Mouse (Mus musculus): Measurements from ENCODE around the gene 3110082I17Rik. TPM values are rescaled to one million over a fixed set of nuclear protein-coding genes. Genes with fewer than 3 reads are reported as not detected.

3110082I17Rik gene
- polyA plus RNA-seq, 1 experiment: 0.97 TPM

DNA sequence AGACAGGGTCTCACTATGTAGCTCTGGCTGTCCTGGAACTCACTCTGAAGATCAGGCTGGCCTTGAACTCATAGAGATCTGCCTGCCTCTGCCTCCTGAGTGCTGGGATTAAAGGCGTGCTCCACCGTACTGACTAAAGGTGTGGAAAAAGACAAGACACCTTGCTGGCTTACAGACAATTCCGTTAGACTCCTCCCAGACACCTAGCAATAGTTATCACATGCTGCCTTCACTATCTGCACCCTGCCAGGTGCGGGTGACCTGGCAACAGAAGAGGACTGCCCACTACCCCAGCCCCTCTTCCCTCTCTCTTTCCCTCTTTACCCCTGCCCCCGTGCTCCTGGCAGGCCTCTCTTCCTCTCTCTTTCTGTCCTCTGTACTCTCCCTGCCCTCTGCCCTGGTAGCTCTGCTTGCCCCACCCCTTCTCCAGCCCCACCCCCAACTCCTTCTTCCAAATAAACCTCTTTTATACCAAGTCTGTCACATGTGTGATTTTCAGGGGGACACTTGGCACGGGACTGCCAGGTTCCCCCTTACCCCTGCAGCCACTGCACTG lies 86.4 kb downstream of the 3110082I17Rik start:
- Histone ChIP-seq H3K36me3 (ENCODE audit: control insufficient read depth) (peaks cover 10% of the 10 kb centered on the region), H3K4me3 (replicated peaks) (no peak overlapping the region), H3K27me3 (ENCODE audit: control insufficient read depth) (no peaks in the 10 kb centered on the region), H3K4me1 (ENCODE audit: control insufficient read depth) (peaks cover 94% of the 10 kb centered on the region), H3K9me3 (ENCODE audit: control insufficient read depth, low read length) (no peaks in the 10 kb centered on the region)
- TF ChIP-seq GATA1 (IDR thresholded peaks at IDR 0.05; ENCODE audit: low read length) (no peak), TAL1 (IDR thresholded peaks at IDR 0.05; ENCODE audit: low read length) (no peak)

DNA sequence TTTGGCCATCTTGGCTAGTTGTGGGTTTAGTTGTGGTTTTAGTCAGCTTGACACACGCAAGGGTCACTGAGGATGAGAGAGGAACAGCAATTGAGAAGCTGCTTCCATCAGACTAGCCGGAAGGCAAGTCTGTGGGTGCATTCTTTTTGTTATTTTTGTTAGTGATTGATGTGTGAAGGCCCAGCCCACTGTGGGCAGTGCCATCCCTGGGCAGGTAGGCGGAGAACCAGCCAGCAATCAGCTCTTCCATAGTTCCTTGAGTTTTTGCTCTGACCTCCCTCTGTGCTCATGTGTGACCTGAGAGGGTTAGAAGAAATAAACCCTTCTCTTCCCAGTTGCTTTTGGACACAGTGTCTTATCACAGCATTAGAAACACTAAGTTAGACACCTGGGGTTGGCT lies 87.2 kb downstream of the 3110082I17Rik start:
- Histone ChIP-seq H3K4me1 (ENCODE audit: control insufficient read depth) (peaks cover 92% of the 10 kb centered on the region), H3K9me3 (ENCODE audit: control insufficient read depth, low read length) (no peaks in the 10 kb centered on the region), H3K27me3 (ENCODE audit: control insufficient read depth) (no peaks in the 10 kb centered on the region), H3K4me3 (replicated peaks) (no peak overlapping the region), H3K36me3 (ENCODE audit: control insufficient read depth) (peaks cover 15% of the 10 kb centered on the region)
- TF ChIP-seq GATA1 (IDR thresholded peaks at IDR 0.05; ENCODE audit: low read length) (no peak), TAL1 (IDR thresholded peaks at IDR 0.05; ENCODE audit: low read length) (no peak)

DNA sequence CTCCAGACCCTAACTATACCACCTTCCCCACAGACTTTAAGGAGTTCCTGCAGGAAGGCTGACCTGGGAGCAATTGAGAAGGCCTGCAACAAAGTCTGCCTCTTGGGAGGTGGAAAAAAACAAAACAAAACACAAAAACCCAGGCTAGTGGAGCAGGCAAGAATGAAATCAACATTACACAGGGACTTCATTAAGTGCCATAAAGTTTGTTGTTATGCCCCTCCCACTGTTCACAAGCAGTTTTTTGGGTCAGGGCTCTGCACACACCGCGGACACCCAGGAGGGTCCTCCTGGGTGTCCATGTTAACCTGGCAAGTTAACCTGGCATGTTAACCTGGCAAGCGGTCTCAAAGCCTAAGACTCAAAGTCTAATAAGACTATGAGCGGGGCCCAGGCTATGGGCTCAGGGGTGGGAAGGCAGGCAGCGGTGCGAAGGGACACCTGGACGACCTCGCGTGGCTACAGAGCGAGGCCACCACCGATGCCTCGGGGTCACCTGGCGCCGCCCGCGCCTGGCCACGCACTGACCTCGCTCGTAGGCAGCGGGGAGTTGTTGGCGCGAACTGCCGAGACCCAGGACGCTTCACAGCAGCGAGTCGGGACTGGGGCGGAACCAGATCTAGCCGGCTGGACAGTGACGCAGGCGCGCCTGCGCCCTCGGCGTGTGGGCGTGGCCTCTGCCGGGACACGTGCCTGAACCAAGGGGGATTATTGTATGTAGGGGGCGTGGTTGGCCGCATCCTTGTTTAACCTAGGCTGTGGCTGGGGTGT lies 88.5 kb downstream of the 3110082I17Rik start:
- Histone ChIP-seq H3K36me3 (ENCODE audit: control insufficient read depth) (peaks cover 14% of the 10 kb centered on the region), H3K27me3 (ENCODE audit: control insufficient read depth) (no peaks in the 10 kb centered on the region), H3K9me3 (ENCODE audit: control insufficient read depth, low read length) (no peaks in the 10 kb centered on the region), H3K4me1 (ENCODE audit: control insufficient read depth) (peaks cover 92% of the 10 kb centered on the region), H3K4me3 (replicated peaks) (peak overlapping the region; percentile 72)
- TF ChIP-seq TAL1 (IDR thresholded peaks at IDR 0.05; ENCODE audit: low read length) (no peak), GATA1 (IDR thresholded peaks at IDR 0.05; ENCODE audit: low read length) (no peak)

DNA sequence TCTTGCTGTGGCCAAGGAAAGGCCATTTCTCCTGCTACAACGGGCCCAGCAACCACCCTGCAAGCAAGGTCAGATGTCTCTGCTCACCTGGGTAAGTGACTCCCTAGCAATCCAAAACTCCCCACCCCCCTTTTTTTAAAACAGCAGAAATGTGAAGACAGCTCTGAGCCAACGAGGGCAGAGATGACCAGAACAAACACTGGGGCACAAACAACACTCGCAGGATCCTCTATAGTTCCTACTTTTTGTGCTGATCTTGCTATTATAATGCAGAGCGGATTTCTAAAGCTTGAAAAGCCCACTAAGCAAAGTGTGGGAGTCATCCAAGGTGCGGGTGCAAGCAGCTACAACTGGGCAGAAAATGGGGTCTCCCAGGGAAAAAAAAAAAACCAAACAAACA lies 89.2 kb downstream of the 3110082I17Rik start:
- H3K27me3 ChIP-seq (ENCODE audit: control insufficient read depth): no peaks in the 10 kb centered on the region
- H3K36me3 ChIP-seq (ENCODE audit: control insufficient read depth): peaks cover 14% of the 10 kb centered on the region
- TF ChIP-seq GATA1 (IDR thresholded peaks at IDR 0.05; ENCODE audit: low read length) (no peak), TAL1 (IDR thresholded peaks at IDR 0.05; ENCODE audit: low read length) (no peak)
- H3K4me3 ChIP-seq (replicated peaks): peak overlapping the region; percentile 72
- peaks cover 91% of the 10 kb centered on the region for H3K4me1 ChIP-seq (ENCODE audit: control insufficient read depth)
- no peaks in the 10 kb centered on the region for H3K9me3 ChIP-seq (ENCODE audit: control insufficient read depth, low read length)

DNA sequence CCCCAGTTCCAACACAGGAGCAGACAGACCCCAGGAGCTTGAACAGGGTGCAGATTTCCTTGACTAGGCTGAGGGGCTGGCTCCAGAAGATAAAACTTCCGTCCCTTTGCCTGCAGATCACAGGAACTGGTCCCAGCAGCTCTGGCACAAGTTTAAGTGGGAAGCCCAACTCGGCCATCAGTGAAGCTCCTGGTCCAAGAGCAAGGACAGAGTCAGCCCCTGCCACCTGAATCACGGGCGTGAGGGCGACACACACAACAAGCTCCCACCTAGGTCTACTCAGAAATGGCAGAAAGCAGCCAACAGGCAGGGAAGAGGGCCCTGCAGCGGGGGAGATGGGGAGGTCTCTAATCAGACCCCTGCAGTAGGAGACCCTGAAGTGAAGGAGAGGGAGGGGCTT lies 90.0 kb downstream of the 3110082I17Rik start:
- Histone ChIP-seq H3K27me3 (ENCODE audit: control insufficient read depth) (no peaks in the 10 kb centered on the region), H3K36me3 (ENCODE audit: control insufficient read depth) (peaks cover 14% of the 10 kb centered on the region), H3K9me3 (ENCODE audit: control insufficient read depth, low read length) (no peaks in the 10 kb centered on the region), H3K4me3 (replicated peaks) (no peak overlapping the region), H3K4me1 (ENCODE audit: control insufficient read depth) (peaks cover 89% of the 10 kb centered on the region)
- TF ChIP-seq GATA1 (IDR thresholded peaks at IDR 0.05; ENCODE audit: low read length) (no peak), TAL1 (IDR thresholded peaks at IDR 0.05; ENCODE audit: low read length) (no peak)

DNA sequence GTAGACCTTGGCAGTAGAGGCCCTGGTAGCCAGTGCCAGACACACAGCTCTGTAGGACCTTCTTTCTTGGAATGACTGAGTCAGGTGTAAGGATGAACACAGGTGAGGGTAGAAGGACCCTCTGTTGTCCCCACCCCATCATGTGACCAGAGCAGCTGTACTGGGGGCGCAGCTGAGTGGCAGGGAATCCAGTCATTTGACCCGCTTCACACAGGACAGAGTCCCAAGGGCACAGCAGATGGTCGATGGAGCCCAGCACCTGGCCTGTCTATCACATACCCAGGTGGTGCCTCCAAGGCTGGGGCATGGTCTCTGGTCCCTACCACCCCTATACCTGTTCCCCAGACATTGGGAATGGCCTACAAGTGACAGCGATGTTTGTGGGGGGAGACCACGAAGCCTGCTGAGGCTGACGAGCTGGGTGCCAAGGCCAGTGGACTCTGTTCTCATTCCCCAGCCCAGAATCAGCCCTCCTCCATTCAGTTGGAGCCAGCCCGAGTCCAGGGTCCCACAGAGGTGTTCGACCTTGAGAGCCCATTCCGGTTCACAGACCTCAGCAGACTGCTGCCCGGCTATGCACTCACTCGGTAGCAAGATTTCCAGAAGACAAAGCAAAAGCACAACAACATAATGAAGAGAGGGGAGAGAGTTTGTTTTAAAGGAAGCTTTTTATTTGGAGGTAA lies 91.5 kb downstream of the 3110082I17Rik start:
- TF ChIP-seq TAL1 (IDR thresholded peaks at IDR 0.05; ENCODE audit: low read length) (no peak), GATA1 (IDR thresholded peaks at IDR 0.05; ENCODE audit: low read length) (no peak)
- H3K36me3 ChIP-seq (ENCODE audit: control insufficient read depth): peaks cover 14% of the 10 kb centered on the region
- H3K4me3 ChIP-seq (replicated peaks): no peak overlapping the region
- H3K4me1 ChIP-seq (ENCODE audit: control insufficient read depth): peaks cover 89% of the 10 kb centered on the region
- no peaks in the 10 kb centered on the region for H3K9me3 ChIP-seq (ENCODE audit: control insufficient read depth, low read length)
- H3K27me3 ChIP-seq (ENCODE audit: control insufficient read depth): no peaks in the 10 kb centered on the region

DNA sequence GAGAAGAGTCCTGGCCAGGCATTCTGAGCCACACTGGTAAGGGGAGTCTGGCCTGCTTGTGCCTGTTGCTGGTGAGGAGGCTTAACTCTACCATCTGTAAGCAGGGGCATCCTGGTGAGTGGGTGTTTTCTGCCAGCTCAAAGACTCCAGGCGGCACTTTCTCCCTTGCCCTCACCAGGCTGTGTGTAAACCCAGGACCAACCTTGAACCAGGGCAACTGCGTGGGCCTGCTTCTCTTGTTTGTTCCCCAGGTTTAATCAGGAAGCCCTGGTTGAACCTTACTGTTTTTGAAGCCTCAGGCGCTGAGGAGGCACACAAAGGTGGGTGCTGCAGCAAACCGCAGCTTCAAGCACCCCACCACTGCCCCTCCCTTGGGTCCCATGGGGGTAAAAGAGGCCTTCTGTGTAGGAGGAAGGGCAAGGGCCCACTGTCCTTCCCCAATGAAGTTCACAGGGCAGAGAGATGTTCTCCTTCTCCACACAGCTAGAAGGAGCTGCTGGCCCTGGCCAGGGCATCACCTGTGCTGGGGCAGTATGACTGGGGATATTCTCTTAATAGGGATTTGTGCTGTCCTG lies 92.4 kb downstream of the 3110082I17Rik start:
- Histone ChIP-seq H3K36me3 (ENCODE audit: control insufficient read depth) (peaks cover 17% of the 10 kb centered on the region), H3K27me3 (ENCODE audit: control insufficient read depth) (no peaks in the 10 kb centered on the region), H3K4me1 (ENCODE audit: control insufficient read depth) (peaks cover 85% of the 10 kb centered on the region), H3K4me3 (replicated peaks) (no peak overlapping the region), H3K9me3 (ENCODE audit: control insufficient read depth, low read length) (no peaks in the 10 kb centered on the region)
- TF ChIP-seq GATA1 (IDR thresholded peaks at IDR 0.05; ENCODE audit: low read length) (no peak), TAL1 (IDR thresholded peaks at IDR 0.05; ENCODE audit: low read length) (no peak)

DNA sequence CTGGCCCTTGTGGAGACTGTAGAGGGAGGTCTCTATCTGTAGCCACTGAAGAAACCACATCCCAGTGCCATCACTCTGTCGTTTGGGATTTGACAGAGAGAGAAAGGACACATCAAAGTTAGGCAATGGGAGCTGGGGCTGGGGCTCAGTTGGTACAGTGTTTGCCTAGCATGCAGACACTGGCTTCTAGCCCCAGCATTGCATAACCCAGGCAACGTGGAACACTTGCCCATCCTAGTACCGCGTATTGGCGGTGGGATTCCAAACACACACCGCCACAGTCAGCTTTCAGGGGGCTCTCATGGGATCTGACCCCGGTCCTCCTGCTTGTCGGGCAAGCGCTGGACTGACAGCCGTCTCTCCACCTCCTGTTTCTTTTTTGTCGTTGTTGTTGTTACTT lies 93.8 kb downstream of the 3110082I17Rik start:
- Histone ChIP-seq H3K9me3 (ENCODE audit: control insufficient read depth, low read length) (no peaks in the 10 kb centered on the region), H3K36me3 (ENCODE audit: control insufficient read depth) (peaks cover 24% of the 10 kb centered on the region), H3K27me3 (ENCODE audit: control insufficient read depth) (no peaks in the 10 kb centered on the region), H3K4me1 (ENCODE audit: control insufficient read depth) (peaks cover 72% of the 10 kb centered on the region), H3K4me3 (replicated peaks) (no peak overlapping the region)
- TF ChIP-seq GATA1 (IDR thresholded peaks at IDR 0.05; ENCODE audit: low read length) (no peak), TAL1 (IDR thresholded peaks at IDR 0.05; ENCODE audit: low read length) (no peak)

DNA sequence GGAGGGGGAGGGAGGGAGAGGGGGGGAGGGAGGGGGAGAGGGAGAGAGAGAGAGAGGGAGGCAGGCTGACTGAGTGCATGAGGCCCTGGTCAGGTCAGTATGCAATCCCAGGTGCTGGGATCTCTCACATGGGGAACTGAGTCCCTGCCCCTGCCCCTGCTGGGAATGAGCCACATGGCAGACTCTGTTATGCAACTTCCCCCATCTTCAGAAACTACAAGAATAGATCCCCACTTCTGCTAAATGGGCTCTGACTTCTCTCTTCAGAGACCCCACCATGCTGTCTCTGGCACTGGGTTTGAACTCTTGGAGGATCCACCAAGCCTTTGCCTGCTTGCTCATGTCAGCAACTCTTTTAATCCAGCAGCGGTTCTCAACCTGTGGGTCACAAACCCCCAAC lies 94.5 kb downstream of the 3110082I17Rik start:
- H3K36me3 ChIP-seq (ENCODE audit: control insufficient read depth): peaks cover 27% of the 10 kb centered on the region
- no peak overlapping the region for H3K4me3 ChIP-seq (replicated peaks)
- H3K27me3 ChIP-seq (ENCODE audit: control insufficient read depth): no peaks in the 10 kb centered on the region
- no peaks in the 10 kb centered on the region for H3K9me3 ChIP-seq (ENCODE audit: control insufficient read depth, low read length)
- peaks cover 66% of the 10 kb centered on the region for H3K4me1 ChIP-seq (ENCODE audit: control insufficient read depth)
- TF ChIP-seq TAL1 (IDR thresholded peaks at IDR 0.05; ENCODE audit: low read length) (no peak), GATA1 (IDR thresholded peaks at IDR 0.05; ENCODE audit: low read length) (no peak)

All from erythroblast, embryonic 14.5 days (primary cell).